Mouse (Mus musculus): ENCODE data around the gene Pip5k1c.
A peak's percentile ranks its signal among the peaks of the same experiment; 100 is the strongest.

The Pip5k1c gene

DNA sequence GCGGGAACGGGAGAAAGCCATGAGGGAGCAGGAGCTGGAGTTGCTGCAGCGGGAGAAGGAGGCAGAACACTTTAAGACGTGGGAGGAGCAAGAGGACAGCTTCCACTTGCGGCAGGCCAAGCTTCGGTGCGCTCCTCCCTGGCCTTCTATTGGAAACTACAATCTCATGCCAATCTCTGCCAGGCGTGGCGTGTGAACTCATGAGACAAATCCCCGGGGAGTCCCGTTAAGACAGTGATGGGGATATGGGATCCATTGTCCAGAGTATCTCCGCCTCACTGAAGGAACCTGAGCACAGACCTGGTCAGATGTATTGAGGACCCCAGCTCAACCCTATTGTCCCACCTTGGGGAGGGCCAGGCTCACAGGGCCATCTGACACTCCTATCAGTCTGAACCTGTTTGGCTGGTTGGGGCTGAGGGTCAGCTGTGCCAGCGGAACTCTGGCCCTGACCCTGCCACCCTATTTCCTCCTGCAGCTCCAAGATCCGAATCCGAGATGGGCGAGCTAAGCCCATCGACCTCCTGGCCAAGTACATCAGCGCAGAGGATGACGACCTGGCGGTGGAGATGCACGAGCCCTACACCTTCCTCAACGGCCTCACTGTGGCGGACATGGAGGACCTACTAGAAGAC lies 30.5 kb downstream of the Pip5k1c start:
- no peak for DNase-seq (ENCODE audit: low read depth)

DNA sequence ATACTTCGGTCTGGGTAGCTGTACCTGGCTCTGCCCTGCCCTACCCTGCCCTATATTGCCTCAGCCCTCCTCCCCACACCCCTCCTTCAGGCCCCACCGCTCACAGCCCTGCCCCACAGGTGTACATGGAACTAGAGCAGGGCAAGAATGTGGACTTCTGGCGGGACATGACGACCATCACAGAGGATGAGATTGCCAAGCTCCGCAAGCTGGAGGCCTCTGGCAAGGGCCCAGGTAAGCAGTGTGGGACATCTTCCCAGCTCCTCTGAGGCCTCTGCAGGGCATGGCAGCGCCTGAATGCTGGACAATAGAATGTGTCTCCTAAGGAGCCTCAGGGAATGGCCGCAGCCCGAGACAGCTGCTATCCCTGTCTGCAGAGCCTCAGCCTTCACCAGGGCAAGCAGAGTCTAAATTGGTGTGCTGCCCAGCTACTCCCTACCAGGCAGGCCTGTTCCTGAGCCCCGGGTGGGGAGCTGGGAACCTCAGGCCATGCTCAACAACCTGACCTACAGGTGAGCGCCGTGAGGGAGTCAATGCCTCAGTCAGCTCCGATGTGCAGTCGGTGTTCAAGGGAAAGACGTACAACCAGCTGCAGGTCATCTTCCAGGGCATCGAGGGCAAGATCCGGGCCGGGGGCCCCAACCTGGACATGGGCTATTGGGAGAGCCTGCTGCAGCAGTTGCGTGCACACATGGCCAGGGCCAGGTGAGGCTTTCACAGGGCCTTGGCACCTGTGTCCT lies 31.2 kb downstream of the Pip5k1c start:
- DNase-seq (ENCODE audit: low read depth): no peak

DNA sequence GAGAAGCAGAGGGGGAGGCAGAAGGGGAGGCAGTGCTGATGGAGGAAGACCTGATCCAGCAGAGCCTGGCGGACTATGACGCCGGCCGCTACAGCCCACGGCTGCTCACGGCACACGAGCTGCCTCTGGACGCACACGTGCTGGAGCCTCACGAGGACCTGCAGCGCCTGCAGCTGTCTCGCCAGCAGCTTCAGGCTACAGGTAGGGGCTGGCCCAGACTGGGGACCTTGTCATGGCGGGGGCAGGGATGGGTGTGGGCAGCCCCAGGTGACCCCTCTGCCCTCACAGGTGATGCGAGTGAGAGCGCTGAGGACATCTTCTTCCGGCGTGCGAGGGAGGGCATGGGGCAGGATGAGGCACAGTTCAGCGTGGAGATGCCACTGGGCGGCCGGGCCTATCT lies 32.4 kb downstream of the Pip5k1c start:
- no peak for DNase-seq (ENCODE audit: low read depth)

DNA sequence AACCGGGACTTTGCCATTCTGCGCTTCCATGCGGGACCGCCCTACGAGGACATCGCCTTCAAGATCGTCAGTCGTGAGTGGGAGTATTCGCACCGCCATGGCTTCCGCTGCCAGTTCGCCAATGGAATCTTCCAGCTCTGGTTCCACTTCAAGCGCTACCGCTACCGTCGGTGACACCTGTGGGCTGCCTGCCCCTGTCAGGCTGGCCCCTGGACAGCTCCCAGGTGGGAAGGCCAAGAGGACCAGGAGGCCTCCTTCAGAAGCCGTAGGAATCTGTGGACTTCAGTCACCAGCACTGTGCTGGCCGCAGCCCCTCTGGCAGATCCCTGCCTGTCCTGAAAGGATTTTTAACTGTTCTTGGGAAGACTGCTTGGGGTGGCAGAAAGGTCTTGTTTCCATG lies 33.0 kb downstream of the Pip5k1c start:
- no peak for DNase-seq (ENCODE audit: low read depth)

DNA sequence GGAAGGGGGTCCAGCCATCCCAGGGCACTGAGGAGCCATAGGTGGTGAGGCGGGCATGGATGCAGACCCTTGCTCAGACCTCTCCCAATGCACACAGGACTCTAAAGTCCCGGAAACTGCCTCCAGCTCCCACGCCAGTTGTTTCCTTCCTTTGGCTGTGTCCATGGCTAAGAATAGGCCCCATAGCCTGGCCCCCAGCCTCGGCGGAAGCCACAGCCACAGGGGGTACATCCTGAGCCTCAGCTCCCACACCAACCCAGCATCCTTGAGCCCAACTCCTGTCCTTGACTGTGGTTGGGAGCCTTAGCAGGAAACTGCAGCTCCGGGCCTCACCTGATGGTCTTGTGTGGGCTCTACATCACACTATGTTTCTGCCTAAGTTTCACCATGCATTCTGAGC lies 34.1 kb downstream of the Pip5k1c start:
- DNase-seq (ENCODE audit: low read depth): no peak

DNA sequence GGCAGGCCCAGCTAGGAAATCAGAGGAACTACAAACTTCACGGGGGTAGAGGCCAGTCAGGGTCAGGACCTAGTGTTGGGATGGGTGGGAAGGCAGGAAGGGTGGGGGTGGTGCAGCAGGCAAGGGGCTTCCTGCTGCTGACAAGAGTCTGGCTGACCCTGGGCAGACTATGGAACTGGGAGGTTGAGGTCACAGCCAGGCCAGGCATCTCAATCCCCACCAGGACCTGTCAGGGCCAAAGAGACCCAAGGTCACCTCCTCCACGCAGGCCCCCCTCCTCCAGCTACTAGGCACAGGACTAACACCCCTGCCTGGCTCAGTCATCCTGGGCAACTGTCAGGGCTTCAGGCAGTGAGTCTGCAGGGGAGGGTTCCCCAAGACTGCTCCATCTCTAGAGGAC lies 35.2 kb downstream of the Pip5k1c start:
- no peak for DNase-seq (ENCODE audit: low read depth)

DNA sequence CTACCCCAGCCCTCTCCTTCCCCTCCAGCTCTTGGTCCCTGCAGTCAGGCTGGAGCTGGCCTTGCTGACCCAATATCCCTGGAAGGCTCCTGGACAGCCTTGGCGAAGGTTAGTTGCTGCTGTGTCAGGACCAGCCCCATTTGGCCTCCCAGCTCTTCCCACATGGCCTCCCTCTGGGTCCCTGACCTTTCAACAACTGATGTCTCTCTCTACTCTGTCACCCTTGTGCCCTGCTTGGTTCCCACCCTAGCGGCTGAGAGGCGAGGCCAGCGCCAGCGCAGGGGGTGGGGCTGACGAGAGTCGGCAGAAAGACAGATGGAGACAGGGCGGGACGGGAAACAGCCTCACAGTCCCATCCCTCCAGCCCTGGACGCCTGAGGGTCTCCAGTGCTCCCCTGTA lies 35.6 kb downstream of the Pip5k1c start, which contains the start of gene Tbxa2r:
Tbxa2r (plus strand) TSS at position 346 of the 400 bp plus-strand sequence.
- DNase-seq (ENCODE audit: low read depth): no peak

DNA sequence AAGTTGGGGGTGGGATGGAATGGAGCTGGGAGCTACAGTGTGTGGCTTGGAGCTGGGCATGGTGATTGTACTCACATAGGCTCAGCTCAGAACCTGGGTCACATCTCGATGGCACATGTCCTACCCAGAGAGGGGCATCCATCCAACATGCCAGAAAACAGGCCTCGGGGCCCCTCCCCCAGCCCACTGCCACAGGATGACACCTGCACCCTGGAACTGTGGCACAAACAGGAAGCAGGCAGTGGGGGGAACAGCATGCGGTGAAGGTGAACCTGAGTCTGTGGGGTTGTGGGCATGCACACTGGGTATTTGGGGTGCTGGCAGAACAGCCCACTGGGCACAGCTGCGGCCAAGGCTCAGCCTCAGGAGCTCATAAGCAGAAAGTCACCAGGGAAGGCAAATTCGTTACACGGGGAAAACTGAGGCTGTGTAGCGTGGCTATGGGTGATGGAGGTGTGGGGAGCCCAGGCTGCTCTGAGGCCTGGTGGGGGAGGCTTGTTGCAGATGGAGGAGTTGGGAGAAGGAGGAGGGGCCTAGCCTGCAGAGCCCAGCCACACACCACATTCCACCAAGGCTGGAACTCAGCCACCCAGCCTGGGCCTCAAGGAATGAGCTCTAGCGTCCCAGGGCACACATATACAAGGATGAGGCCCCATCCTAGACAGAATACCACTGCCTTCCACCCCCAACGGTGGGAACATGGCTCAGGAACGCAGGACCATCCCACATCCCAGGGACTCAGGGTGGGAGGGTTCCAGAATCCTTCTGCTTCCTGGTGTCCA lies 36.6 kb downstream of the Pip5k1c start:
- DNase-seq (ENCODE audit: low read depth): peak; percentile 46

DNA sequence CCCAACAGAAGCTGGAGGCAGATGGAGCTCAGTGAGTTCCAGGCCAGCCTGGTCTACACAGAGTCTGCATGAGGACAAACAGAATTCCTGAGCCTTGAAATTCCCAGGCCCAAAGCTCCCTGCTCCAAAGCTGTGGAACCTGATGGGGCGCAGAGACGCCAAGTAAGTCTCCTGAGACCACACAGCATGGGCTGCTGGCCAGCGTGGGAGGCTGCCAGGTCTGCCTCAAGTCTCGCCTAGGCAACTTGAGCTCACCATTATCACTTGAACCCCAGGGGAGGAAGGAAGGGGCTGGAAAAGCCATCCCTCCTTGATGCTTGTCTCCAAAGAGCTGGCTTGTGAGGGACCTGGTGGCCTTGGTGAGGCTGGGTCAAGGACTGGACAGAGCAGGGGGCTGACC lies 37.2 kb downstream of the Pip5k1c start:
- no peak for DNase-seq (ENCODE audit: low read depth)

DNA sequence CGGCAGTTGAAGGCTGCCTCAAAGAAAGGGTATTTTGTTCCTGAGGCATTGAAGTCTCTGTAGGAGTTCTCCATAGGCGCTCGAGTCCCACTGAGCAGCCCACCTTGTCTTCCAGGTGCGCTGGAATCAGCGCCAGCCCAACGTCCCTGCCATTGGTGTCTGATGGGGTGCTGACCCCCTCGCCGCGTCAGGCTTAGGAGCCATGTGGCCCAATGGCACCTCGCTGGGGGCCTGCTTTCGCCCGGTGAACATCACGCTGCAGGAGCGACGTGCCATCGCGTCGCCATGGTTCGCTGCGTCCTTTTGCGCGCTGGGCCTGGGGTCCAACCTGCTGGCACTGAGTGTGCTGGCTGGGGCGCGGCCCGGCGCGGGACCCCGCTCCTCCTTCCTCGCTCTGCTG lies 39.5 kb downstream of the Pip5k1c start:
- no peak for DNase-seq (ENCODE audit: low read depth)

DNA sequence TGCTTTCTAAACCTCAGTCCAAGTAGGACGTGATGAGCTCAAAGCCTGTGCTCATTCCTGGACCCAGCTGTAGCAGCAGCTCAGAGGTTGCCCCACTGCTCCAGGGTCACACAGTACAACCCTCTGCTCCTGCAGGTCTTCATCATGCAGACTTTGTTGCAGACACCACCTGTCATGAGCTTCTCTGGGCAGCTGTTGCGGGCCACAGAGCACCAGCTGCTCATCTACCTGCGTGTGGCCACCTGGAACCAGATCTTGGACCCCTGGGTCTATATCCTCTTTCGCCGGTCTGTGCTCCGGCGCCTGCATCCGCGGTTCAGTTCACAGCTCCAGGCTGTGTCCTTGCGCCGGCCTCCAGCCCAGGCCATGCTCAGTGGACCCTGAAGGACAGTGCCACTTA lies 41.6 kb downstream of the Pip5k1c start:
- no peak for DNase-seq (ENCODE audit: low read depth)

DNA sequence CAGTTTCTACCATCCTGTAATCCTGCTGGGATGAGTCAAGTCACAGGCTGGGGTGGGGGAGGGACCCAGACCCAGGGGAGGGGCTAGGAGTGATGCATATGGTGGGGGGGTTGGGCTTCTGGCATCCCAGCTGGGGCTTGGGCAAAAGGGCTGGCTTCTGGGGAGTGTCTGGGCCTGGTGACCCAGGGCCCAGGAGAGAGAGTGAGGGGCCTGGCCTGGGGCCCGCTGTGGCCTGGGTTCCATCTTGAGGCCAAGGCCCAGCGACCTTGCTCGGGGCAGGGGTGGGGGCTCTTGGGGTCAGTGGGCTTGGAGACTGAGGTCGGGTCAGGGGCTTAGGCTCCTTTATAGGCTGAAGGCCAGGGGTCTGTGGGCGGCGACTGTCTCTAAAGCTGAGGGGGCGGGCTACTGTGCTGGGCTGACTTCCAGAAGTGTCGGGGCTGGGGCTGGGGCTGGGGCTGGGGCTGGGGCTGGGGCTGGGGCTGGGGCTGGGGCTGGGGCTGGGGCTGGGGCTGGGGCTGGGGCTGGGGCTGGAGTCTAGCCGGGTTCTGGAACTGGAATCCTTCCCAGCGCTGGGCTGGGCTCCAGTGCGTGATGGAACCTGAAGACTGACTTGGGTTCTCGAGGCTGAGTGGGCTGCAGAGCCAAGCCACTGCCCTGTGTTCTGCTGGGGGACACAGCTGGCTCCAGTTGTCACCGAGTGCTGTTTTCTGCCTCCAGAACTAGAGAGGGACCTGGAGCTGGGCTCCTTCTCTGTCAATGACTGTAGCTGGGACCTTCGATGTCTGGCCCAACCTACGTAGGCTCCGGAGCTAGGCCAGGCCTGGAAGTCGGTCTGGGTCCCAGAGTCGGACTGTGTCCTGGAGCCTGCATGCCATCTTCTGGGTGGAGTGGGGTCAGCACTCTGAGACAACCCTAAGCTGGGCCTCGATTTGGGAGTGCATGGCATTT lies 42.9 kb downstream of the Pip5k1c start:
- no peak for DNase-seq (ENCODE audit: low read depth)

DNA sequence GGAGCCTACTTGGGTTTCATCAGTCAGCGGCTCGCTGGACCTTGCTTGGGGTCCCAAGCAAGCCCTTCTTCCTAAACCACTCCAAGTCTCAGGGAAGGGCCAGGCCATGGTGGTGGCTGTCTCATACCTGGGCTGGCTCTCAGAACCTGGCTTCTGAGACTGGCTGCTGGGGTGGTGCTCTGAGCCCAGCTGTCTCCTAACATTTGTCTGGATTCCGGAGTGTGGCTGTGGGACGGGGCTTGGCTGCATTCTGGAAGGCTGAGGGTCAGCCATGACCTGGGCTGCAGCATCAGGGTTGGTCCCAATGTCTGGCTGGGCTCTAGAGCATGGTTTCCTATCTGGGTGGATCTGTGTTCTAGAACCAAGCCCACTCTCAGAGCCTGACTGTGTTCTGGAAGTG lies 43.8 kb downstream of the Pip5k1c start:
- no peak for DNase-seq (ENCODE audit: low read depth)

DNA sequence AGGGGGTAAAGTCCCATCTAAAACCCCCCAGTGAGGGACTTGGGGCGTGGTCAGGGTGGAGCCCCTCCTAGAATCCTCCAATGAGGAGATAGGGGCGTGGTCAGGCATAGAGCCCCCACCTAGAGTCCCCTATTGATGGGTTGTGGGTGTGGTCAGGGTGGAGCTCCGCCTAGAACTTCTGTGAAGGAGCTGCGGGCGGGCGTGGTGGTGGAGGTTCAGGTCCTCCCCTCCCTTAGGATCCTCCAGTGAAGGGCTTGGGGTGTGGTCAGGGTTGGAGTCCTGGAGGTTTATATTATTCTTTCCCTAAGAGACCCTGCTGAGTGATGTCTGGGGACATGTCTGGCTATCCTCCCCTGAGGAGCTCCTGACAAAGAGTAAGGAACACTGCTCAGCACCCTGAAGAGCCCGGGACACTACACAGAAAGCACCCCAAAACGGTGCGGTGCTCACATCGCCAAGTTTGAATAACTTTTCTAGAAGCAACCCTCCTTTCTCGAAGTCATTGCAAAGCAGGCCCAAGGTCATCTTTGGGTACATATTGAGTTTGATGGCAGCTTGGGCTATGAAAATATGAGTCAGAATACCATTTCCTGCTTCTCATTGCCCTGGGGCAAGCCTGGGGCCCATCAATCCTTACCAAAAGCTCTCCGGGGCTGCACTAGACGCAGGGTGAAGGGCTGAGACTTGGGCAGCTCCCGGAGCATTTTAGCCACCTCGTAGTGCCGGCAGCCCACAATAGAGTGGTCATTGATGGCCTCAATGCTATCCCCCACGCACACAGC lies 48.0 kb downstream of the Pip5k1c start:
- no peak for DNase-seq (ENCODE audit: low read depth)

DNA sequence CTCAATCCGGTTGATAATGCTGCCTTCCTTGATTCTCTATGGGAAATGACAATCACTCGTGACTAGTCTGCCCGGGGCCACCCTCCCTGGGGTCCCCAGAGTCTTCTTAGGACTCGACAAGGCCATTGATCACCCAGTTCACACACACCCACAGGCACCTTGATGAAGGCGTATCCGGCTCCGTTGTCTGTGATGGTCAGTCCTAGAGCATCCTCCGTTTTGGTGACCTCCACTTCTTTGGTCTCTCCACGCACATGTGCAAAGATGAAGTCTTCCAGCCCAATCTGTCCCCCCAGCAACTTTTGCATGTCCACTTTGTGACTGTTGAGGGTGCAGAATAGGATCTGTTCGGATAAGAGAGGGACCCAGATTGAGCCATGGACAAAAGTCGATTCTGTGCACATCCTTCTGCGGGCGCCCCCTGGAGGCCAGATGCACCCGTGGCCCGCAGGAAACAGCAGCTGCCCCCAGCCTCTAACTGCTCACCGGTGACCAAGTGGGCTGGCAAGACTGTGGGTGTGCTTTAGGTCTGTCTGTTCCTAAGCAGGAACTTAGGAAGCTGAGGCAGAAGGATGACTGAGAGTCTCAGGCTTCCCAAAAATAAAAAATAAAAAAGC lies 48.7 kb downstream of the Pip5k1c start:
- DNase-seq (ENCODE audit: low read depth): no peak

DNA sequence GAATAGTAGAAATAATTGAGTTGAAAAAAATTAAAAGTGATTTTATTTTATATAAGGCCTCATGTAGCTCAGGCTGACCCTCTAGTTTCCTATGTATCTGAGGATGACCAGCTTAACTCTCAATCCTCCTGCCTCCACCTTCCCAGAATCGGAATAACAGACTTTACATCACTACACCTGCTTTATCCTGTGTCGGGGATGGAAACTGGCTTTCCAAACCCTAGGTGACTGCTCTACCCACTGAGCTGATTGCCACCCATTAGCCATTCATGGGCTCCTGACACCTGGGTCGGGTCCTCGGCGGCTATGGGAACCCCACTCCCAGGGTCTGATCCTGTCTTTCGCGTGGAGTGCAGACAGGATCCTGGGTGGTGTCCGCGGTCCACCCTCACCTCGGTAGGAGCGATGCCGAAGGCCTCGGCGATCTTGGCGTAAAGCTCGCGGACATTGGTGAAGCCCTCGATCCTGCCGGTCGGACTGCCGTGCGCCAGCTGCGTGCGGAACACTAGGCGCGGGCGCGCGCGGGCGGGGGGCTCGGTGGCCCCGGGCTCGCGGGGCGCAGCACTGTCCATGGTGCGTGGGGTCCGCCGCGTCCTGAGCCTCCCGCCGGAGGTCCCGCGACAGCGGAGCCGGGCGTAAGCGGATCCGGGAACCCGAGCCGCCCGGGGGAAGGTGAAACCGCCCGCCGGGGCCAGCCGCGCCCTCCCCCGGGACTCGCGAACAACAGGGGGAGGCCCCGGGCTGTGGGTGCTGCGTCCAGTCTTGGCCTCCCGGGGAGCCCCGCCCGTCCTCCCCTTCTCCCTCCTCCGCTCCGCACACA lies 50.1 kb downstream of the Pip5k1c start, which contains the start of gene Gipc3:
Gipc3 (minus strand) TSS at position 581 of the 820 bp plus-strand sequence.
- DNase-seq (ENCODE audit: low read depth): no peak

DNA sequence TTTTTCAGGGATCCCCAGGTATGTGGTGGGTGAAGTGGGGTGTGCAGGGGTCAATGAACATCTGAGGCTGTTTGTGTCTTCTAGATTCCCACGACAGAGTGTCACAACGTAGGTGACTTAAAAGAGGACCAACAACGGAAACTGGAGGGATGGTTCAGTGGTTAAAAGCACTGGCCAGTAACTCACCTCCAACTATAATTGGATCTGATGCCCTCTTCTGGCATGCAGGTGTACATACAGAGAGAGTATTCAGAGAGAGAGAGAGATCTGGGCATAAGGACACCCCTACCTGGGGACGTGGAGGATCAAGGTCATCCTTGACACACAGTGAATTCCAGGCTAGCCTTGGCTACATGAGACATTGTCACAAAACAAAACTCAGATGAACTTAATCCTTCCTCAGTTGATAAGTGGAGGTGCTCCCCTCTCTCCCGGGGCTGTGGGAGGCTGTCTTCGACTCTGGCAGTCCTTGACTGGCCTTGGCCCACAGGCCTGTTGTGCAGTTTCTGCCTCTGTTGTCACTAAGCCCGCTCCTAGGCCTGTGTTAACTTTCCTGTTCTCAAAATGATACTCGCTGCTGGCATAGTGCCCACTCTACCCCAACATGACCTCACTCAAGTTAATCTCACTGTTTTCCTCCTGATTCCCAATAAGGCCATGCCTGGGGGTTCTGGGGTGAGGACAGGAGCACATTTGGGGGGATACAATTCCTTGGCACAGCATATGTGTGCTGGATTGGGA lies 51.8 kb downstream of the Pip5k1c start:
- DNase-seq (ENCODE audit: low read depth): no peak

DNA sequence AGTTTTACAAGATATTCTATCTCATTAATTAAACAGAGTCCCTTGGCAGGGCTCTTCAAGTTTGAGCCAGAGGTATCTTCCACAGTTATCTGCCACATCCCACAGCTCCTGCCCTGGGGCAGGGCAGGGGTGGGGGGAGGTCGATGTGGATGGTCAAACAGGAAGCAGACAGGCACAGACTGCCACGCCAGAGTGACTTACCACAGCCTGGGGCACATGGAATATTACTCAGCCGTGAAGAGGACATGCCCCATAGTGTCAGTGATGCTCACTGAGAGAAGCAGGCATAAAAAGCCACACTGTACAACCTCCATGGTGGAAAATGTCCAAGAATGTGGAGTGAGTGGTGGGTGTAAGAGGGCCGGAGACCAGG lies 52.4 kb downstream of the Pip5k1c start:
- DNase-seq (ENCODE audit: low read depth): no peak

DNA sequence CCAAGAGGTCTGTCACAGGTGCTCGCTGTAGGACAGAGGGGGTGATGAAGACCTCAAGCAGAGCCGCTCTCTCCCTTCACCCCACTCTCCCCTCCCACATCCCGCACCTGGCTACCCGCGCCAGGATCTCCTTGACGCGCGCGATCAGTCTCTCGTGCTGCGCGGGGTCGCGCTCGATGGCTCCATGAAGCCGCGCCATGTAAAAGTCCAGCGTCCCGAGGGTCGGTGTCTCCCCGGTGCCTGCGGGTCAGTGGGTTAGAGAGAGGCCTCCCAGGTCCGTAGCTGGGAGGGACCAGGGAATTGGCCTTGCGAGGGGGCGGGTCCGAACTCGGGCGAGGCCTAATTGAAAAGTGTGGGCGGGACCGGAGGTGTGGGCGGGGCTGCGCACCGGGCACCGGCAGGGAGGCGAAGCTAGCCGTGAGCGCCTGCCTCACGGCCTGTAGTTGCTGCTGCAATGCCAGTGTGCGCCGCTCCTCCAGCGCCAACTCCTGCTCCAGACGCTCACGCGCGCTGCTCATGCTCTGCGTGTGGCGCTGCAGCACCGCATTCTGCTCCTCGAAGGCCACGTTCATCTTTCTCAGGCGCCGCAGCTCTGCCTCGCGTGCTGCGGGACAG lies 53.8 kb downstream of the Pip5k1c start:
- no peak for DNase-seq (ENCODE audit: low read depth)

Data from fibroblast of lung, adult 2 months (primary cell).